Mouse (Mus musculus): ENCODE results near the gene Madd. TPM values are rescaled to one million over a fixed set of nuclear protein-coding genes. Genes with fewer than 3 reads are reported as not detected.

The Madd gene
- polyA plus RNA-seq, 1 experiment from 2014 or later, result 34.1 TPM

DNA sequence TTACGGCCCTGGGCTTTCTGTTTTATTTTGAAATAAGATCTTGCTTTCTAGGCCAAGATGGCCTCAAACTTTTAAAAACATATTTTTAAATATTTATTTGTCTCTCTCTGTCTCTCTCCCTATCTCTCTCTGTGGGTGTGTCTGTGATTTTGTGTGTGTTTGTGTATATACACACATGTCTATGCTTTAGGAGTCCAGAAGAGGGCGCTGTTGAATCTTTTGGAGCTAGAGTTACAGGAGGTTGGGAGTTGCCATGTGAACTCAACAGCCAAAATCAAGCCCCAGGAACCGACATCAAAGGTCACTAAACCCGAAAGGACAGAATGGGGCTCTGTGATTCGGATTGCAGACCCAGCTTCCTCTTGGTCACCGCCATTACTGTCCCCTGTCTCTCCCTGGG lies 73.2 kb downstream of the Madd start:
- 71% methylated on average over 6 of the region's 6 CpGs for WGBS
- no peak overlapping the region for H3K9ac ChIP-seq
- H3K36me3 ChIP-seq (ENCODE audit: poor library complexity, severe bottlenecking), result no peaks in the 10 kb centered on the region
- no peak overlapping the region for H3K4me2 ChIP-seq
- no peak overlapping the region for H3K27ac ChIP-seq
- 0 out of 2 replicates have a peak, but pooled peaks cover 3% of the 10 kb centered on the region for H3K27me3 ChIP-seq
- no peak for ATAC-seq
- peaks cover 6% of the 10 kb centered on the region; the same call in 1 of the 2 replicates for H3K4me1 ChIP-seq
- H3K4me3 ChIP-seq, result no peak overlapping the region
- no peaks in the 10 kb centered on the region for H3K9me3 ChIP-seq (replicated peaks)

DNA sequence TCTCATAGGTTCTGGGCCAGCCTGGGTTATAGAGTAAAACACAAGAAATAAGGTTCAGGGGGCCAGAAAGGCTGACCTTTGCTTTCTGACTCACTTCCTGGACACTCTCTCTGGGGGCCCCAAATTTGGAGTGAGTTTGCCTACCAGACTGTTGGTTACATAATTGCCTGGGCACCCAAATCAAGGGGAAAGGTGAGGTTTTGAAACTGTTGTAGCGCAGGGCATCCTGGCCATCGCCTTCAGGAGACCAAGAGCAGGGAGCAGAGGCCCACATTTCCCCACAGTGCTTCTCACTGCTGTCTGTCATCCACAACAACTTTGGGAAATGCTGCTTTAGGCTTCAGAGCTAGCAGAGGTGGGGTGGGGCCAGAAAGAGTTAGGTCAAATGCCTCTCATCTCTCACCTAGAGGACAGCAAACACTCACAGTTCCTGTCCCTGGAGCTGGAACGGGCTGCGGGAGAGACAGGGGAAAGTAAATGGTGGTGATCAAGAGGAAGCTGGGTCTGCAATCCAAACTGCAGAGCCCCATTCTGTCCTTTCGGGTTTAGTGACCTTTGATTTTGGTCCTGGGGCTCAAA lies 73.7 kb downstream of the Madd start:
- no peak overlapping the region for H3K4me2 ChIP-seq
- peaks cover under 1% of the 10 kb centered on the region; the same call in 1 of the 2 replicates for H3K4me1 ChIP-seq
- no peaks in the 10 kb centered on the region for H3K36me3 ChIP-seq (ENCODE audit: poor library complexity, severe bottlenecking)
- no peak for ATAC-seq
- H3K4me3 ChIP-seq, result no peak overlapping the region
- 90% methylated on average over 5 of the region's 5 CpGs for WGBS
- no peak overlapping the region for H3K9ac ChIP-seq
- no peaks in the 10 kb centered on the region for H3K9me3 ChIP-seq (replicated peaks)
- no peak overlapping the region for H3K27ac ChIP-seq
- no peaks in the 10 kb centered on the region for H3K27me3 ChIP-seq

DNA sequence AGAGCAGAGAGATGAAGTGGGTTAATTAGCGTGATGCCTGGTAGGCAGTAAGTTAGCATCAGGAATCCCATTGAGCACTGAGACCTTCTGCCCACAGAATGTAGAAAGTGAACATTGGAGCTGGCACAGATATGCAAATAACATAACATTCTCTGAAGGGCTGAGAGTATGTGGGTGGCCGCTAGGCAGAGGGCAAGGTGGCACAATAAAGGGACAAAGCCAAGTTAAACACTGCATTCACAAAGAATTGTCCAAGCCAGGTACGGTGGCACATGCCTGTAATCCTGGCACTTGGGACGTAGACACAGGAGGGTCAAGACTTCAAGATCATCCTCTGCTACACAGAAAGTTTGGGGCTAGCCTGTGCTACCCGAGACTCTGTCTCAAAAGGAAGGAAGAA lies 74.4 kb downstream of the Madd start:
- H3K36me3 ChIP-seq (ENCODE audit: poor library complexity, severe bottlenecking), result no peaks in the 10 kb centered on the region

DNA sequence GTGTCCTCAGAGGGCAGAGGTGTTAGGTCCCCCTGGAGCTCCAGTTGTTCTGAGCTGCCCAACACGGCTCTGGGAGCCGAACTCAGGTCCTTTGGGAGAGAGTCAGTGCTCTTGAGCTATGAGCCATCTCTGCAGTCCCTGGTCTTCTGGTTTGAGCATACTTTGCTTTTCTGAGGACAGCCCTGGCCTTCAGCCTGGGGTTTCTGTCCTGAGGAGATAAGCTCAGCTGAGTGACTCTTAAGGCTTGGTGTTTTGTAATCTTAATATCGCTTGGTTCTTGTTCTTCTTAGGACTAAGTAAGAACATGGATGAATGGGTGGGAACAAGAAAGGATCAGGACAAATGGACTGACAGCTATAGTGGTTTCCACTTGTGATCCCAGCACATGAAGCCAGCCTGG lies 75.5 kb downstream of the Madd start:
- no peak overlapping the region for H3K9ac ChIP-seq
- H3K4me3 ChIP-seq, result no peak overlapping the region
- 83% methylated on average over 3 of the region's 3 CpGs for WGBS
- H3K36me3 ChIP-seq (ENCODE audit: poor library complexity, severe bottlenecking), result no peaks in the 10 kb centered on the region
- H3K4me2 ChIP-seq, result no peak overlapping the region
- H3K27me3 ChIP-seq, result no peaks in the 10 kb centered on the region
- H3K9me3 ChIP-seq (replicated peaks), result no peaks in the 10 kb centered on the region
- no peak overlapping the region for H3K27ac ChIP-seq
- no peaks in the 10 kb centered on the region for H3K4me1 ChIP-seq
- ATAC-seq, result no peak

More for the DNA sequence above, 74.4 kb downstream of the Madd start:
- Histone ChIP-seq H3K4me3 (no peak overlapping the region), H3K4me1 (no peaks in the 10 kb centered on the region), H3K4me2 (no peak overlapping the region), H3K27me3 (no peaks in the 10 kb centered on the region), H3K9me3 (replicated peaks) (no peaks in the 10 kb centered on the region), H3K27ac (no peak overlapping the region), H3K9ac (no peak overlapping the region)
- no peak for ATAC-seq
- WGBS, result 84% methylated on average over 5 of the region's 5 CpGs

DNA sequence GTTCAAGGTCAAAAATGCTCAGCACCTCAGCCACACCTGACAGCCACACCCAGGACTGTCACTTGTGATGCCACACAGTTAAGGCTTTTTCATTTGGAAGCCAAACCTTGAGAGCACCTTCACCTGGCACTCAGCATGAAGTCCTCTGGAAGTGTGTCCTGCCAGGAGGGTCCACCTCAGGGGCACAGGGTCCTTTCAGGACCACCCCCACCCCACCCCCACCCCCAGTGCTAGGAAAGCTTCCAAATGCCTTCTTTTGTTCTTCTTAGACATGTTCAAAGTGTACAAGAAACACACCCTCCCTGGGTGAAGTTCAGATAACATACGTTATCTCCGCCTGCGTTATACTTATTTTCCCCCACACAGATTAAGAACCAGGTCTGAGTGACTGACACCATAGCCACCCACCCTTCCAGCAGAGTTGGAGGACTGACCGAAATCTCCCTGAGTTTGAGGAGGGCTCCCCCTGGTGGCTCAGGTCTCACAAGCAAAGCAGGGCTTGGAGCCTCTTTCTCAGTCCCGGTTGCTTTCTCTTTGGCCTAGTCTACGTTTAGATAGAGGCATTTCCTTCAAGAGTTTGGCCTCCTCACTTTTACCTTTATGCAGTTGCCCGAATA lies 82.4 kb downstream of the Madd start:
- no peaks in the 10 kb centered on the region for H3K9me3 ChIP-seq (replicated peaks)
- H3K36me3 ChIP-seq (ENCODE audit: poor library complexity, severe bottlenecking), result no peaks in the 10 kb centered on the region
- no peak overlapping the region for H3K4me2 ChIP-seq
- no peak overlapping the region for H3K9ac ChIP-seq
- no peak overlapping the region for H3K27ac ChIP-seq
- 8% methylated on average over 7 of the region's 7 CpGs for WGBS
- H3K4me1 ChIP-seq, result no peaks in the 10 kb centered on the region
- H3K27me3 ChIP-seq, result no peaks in the 10 kb centered on the region
- ATAC-seq, result peak; percentile 86
- H3K4me3 ChIP-seq, result no peak overlapping the region

DNA sequence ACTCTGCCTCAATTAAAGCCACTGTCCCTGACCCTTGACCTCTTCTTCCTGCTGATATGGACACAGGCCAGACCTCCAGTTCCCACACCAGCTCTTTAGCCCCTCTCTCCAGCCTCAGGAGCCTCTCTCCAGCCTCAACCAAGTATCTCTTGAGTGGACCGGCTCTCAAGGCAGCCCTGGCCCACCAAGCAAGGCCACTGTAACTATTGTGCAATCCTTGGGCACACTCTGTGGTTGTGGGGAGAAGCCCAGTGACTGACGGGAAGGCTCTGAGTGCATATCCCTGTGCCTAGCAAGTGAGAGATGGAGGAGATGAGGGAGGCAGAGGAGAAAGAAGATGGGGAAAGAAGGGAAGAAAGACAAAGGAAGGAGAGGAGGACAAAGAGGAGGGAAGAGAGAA lies 85.5 kb downstream of the Madd start:
- Histone ChIP-seq H3K36me3 (ENCODE audit: poor library complexity, severe bottlenecking) (no peaks in the 10 kb centered on the region), H3K27me3 (no peaks in the 10 kb centered on the region), H3K4me3 (no peak overlapping the region), H3K4me1 (no peaks in the 10 kb centered on the region), H3K9ac (no peak overlapping the region), H3K27ac (no peak overlapping the region), H3K4me2 (no peak overlapping the region), H3K9me3 (replicated peaks) (no peaks in the 10 kb centered on the region)
- ATAC-seq, result no peak
- WGBS, result 87% methylated on average over 2 of the region's 2 CpGs

DNA sequence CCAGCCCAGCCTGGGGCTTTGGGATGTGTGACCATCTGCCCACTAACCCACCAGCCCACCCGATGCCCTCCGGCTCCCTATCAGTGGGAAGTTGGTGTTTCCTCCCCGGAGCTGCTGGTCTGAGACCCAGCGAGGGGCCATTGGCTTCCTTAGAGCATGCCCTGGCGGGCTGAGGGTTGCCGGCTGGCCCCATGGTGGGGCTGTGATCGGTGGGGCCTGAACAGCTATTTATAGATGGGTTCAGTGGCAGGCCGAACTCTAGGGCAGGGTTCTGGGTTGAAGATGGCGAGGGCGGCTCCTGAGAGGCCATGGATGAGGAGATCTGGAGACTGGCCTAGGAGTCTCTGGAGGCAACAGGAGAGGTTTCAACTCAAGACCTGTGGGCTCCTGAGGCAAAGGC lies 86.6 kb downstream of the Madd start:
- Histone ChIP-seq H3K9me3 (replicated peaks) (no peaks in the 10 kb centered on the region), H3K27me3 (no peaks in the 10 kb centered on the region), H3K36me3 (ENCODE audit: poor library complexity, severe bottlenecking) (no peaks in the 10 kb centered on the region), H3K27ac (no peak overlapping the region), H3K4me2 (no peak overlapping the region), H3K9ac (no peak overlapping the region), H3K4me3 (no peak overlapping the region), H3K4me1 (no peaks in the 10 kb centered on the region)
- no peak for ATAC-seq
- WGBS, result 92% methylated on average over 10 of the region's 10 CpGs

DNA sequence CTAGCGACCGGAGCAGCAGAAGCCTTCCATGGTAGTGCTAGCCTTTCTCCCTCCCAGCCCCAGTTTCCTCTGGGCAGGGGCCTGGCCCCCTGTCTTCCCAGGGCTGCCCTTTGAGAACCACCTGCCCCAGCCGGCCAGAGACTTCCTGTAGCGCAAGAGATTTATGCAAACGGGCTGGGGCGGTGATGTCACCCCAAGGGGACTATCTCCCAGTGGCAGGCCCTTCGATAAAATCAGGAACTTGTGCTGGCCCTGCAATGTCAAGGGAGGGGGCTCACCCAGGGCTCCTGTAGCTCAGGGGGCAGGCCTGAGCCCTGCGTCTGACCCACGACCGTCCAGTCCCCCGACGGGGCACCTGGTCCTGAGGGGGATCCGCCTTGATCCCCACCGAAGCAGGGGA lies 87.1 kb downstream of the Madd start:
- no peaks in the 10 kb centered on the region for H3K36me3 ChIP-seq (ENCODE audit: poor library complexity, severe bottlenecking)
- no peaks in the 10 kb centered on the region for H3K27me3 ChIP-seq
- 75% methylated on average over 14 of the region's 14 CpGs for WGBS
- no peaks in the 10 kb centered on the region for H3K4me1 ChIP-seq
- no peak overlapping the region for H3K4me2 ChIP-seq
- H3K9me3 ChIP-seq (replicated peaks), result no peaks in the 10 kb centered on the region
- H3K27ac ChIP-seq, result no peak overlapping the region
- ATAC-seq, result no peak
- H3K4me3 ChIP-seq, result no peak overlapping the region
- H3K9ac ChIP-seq, result no peak overlapping the region

DNA sequence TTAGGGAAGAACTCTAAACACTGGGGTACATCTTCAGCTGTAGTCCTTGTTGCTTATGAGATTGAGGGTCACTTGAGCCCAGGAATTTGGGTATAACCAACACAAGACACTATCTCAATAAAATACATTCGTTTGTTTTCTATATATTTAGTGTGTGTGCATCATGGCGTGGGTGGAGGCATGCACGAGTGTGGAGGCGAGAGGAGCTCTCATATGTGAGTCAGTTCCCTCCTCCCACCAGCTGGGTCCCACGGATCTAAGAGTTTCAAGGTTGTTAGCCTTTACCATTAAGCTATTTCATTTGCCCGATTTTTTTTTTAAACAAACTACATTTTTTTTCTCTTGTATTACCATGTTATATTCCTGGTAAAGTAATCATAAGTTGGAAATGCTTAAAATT lies 92.8 kb downstream of the Madd start:
- no peaks in the 10 kb centered on the region for H3K9me3 ChIP-seq (replicated peaks)
- no peaks in the 10 kb centered on the region for H3K36me3 ChIP-seq (ENCODE audit: poor library complexity, severe bottlenecking)
- H3K9ac ChIP-seq, result no peak overlapping the region
- H3K4me3 ChIP-seq, result no peak overlapping the region
- ATAC-seq, result no peak
- H3K27ac ChIP-seq, result no peak overlapping the region
- WGBS, result 79% methylated on average over 6 of the region's 6 CpGs
- no peaks in the 10 kb centered on the region for H3K27me3 ChIP-seq
- H3K4me2 ChIP-seq, result no peak overlapping the region
- no peaks in the 10 kb centered on the region for H3K4me1 ChIP-seq

DNA sequence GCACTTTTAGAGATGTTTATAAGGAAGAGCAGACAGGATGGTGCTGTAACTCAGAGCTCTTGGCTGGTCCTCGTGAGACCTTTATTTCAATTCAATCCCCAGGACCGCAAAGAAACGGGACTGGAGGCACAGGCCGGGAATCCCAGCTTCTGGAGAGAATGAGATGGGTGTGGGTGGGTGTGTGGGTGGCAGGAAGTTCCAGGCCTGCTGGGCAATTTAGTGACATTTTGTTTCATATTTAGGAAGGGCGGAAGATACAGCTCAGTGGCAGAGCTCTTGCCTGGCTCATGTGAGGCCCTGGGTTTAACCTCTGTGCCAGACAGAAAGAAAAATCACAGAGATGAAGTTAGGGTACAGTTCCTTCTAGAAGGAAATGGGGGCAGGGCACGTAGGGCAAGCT lies 93.4 kb downstream of the Madd start:
- Histone ChIP-seq H3K9me3 (replicated peaks) (no peaks in the 10 kb centered on the region), H3K4me1 (no peaks in the 10 kb centered on the region), H3K9ac (no peak overlapping the region), H3K4me3 (no peak overlapping the region), H3K36me3 (ENCODE audit: poor library complexity, severe bottlenecking) (no peaks in the 10 kb centered on the region), H3K27ac (no peak overlapping the region), H3K27me3 (0 out of 2 replicates have a peak, but pooled peaks cover 2% of the 10 kb centered on the region), H3K4me2 (no peak overlapping the region)
- 77% methylated on average over 6 of the region's 6 CpGs for WGBS
- no peak for ATAC-seq

DNA sequence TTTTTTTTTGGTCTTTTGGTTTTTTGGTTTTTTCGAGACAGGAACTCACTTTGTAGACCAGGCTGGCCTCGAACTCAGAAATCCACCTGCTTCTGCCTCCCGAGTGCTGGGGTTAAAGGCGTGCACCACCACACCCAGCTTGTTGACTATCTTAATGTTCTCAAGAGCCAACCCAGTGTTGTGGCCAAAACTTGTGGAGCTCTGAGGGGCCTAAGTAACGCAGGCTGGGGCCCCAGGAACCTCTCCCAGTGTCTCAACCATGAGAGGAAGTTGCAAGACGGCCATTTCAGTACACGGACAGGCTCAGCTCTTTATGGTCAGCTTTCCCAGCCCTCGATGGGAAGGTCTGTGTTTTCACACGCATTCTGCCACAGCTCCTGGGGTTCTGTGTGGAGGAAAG lies 94.7 kb downstream of the Madd start:
- 81% methylated on average over 9 of the region's 9 CpGs for WGBS
- no peak overlapping the region for H3K9ac ChIP-seq

DNA sequence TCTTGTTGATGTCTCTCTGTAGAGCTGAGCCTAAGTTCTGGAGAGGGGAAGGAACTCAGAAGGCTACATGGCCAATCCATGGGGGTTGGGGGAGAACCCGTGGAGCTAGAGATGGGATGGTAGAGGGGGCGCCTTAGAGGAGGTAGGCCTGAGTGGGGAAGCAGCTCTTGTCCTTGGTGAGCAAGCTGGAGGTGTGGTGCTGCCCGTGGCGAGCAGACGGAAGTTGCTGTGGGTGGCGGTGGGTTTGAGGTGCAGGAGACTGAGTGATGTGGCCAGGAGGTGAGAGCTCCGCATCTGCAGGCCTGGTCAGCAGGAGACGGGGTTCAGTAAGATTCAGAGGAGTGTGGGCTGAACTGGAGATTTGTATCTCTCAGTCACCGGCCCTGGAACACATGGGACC lies 96.2 kb downstream of the Madd start:
- no peaks in the 10 kb centered on the region for H3K9me3 ChIP-seq (replicated peaks)
- H3K4me2 ChIP-seq, result no peak overlapping the region
- H3K27ac ChIP-seq, result no peak overlapping the region
- no peak for ATAC-seq
- no peak overlapping the region for H3K9ac ChIP-seq
- H3K4me1 ChIP-seq, result no peaks in the 10 kb centered on the region
- H3K4me3 ChIP-seq, result no peak overlapping the region
- no peaks in the 10 kb centered on the region for H3K36me3 ChIP-seq (ENCODE audit: poor library complexity, severe bottlenecking)
- WGBS, result 90% methylated on average over 9 of the region's 9 CpGs
- H3K27me3 ChIP-seq, result 0 out of 2 replicates have a peak, but pooled peaks cover 2% of the 10 kb centered on the region

More for the DNA sequence above, 94.7 kb downstream of the Madd start:
- Histone ChIP-seq H3K4me3 (no peak overlapping the region), H3K9me3 (replicated peaks) (no peaks in the 10 kb centered on the region), H3K27me3 (0 out of 2 replicates have a peak, but pooled peaks cover 2% of the 10 kb centered on the region), H3K4me1 (no peaks in the 10 kb centered on the region), H3K36me3 (ENCODE audit: poor library complexity, severe bottlenecking) (no peaks in the 10 kb centered on the region), H3K27ac (no peak overlapping the region), H3K4me2 (no peak overlapping the region)
- no peak for ATAC-seq
